Mouse (Mus musculus) liver, embryonic 14.5 days (tissue): ENCODE results near the gene Cenpx. TPM values are rescaled to one million over a fixed set of nuclear protein-coding genes. Genes with fewer than 3 reads are reported as not detected.

Experiments
- ATAC-seq: fragments of 200-750 bp; cut with Nextera tagmentation; 2 replicates; pipeline ENCODE4 v1.8.0; 2017; ENCODE audit warnings: moderate number of reproducible peaks, mild to moderate bottlenecking, moderate library complexity; ENCODE audit not compliant: insufficient read depth
- DNase-seq, 3 experiments: peaks; one replicate each; pipeline ENCODE4 v3.0.0-alpha.2; 2012 to 2013; ENCODE audit warnings: low read depth in 3 of 3, low spot score in 3 of 3
- H3K27ac ChIP-seq: fragments of 300-500 bp; sonication (generic); 2 replicates; pipeline ENCODE4 v1.5.1; 2014; ENCODE audit warnings: moderate library complexity, mild to moderate bottlenecking, control low read depth, inconsistent platforms
- H3K27me3 ChIP-seq: fragments of 300-500 bp; sonication (generic); 2 replicates; pipeline ENCODE4 v1.6.1; 2014; ENCODE audit warnings: mild to moderate bottlenecking, low read length, moderate library complexity; ENCODE audit not compliant: control insufficient read depth, insufficient read depth
- H3K36me3 ChIP-seq: fragments of 300-500 bp; sonication (generic); replicated peaks from 2 replicates; pipeline ENCODE4 v1.6.1; 2014; ENCODE audit warnings: low read depth; ENCODE audit not compliant: control insufficient read depth, insufficient read depth
- H3K4me1 ChIP-seq, 2 experiments: fragments of 200-500 bp in 1 of 2; fragments of 300-500 bp in 1 of 2; sonication (generic) in 1 of 2; replicated peaks; 2 replicates each; pipeline ENCODE4 v1.6.1; 2012 to 2014; ENCODE audit warnings: antibody characterized with exemption in 1 of 2, inconsistent platforms in 1 of 2, low read length in 1 of 2; ENCODE audit not compliant: control insufficient read depth in 2 of 2, insufficient read depth in 2 of 2
- H3K4me2 ChIP-seq: fragments of 300-500 bp; sonication (generic); 2 replicates; pipeline ENCODE4 v1.6.1; 2014; ENCODE audit warnings: low read depth, mild to moderate bottlenecking, control low read depth, moderate library complexity
- H3K4me3 ChIP-seq, 2 experiments: fragments of 200-500 bp in 1 of 2; fragments of 300-500 bp in 1 of 2; sonication (generic) in 1 of 2; 2 replicates each; pipeline ENCODE4 v1.5.1; 2012 to 2014; ENCODE audit warnings: low read depth in 2 of 2, low read length in 2 of 2, mild to moderate bottlenecking in 2 of 2, control low read depth in 1 of 2, inconsistent platforms in 1 of 2, moderate library complexity in 1 of 2; ENCODE audit not compliant: insufficient read depth in 1 of 2
- H3K9ac ChIP-seq: fragments of 300-500 bp; sonication (generic); replicated peaks from 2 replicates; pipeline ENCODE4 v1.6.1; 2014; ENCODE audit warnings: mild to moderate bottlenecking, control low read depth, moderate library complexity
- H3K9me3 ChIP-seq: fragments of 300-500 bp; sonication (generic); 2 replicates; pipeline ENCODE4 v1.6.1; 2016; ENCODE audit warnings: low read length, mixed read lengths; ENCODE audit not compliant: control insufficient read depth
- CTCF ChIP-seq: IDR thresholded peaks from 2 replicates; pipeline ENCODE4 v1.5.1; 2016; ENCODE audit warnings: antibody characterized with exemption, low read depth, control low read depth
- EP300 ChIP-seq: IDR thresholded peaks from 2 replicates; pipeline ENCODE4 v1.6.1; 2016; ENCODE audit warnings: antibody characterized with exemption, low read depth
- whole genome bisulfite sequencing: fragments of 180-500 bp; shearing (Covaris S2); extraction: QIAGEN DNeasy Blood & Tissue Kit; methylation state at CpG from one replicate; pipeline ENCODE4 v1.1.7; 2014; ENCODE audit not compliant: insufficient replicate concordance; 5-methylcytosine and 5-hydroxymethylcytosine counted together
- polyA plus RNA-seq, 2 experiments: library from polyadenylated mRNA; depleted of rRNA in 1 of 2; stranded (reverse) in 1 of 2; unstranded in 1 of 2; fragments of >200 nt; fragmentation: Nextera tagmentation in 1 of 2; extraction: Ambion mirVana in 1 of 2; gene quantifications; 2 replicates each; pipeline versions ENCODE4 v1.2.1 to v1.2.3; 2012 to 2014

Cenpx gene
- polyA plus RNA-seq, 2 experiments, result 64.2 to 128 TPM

DNA sequence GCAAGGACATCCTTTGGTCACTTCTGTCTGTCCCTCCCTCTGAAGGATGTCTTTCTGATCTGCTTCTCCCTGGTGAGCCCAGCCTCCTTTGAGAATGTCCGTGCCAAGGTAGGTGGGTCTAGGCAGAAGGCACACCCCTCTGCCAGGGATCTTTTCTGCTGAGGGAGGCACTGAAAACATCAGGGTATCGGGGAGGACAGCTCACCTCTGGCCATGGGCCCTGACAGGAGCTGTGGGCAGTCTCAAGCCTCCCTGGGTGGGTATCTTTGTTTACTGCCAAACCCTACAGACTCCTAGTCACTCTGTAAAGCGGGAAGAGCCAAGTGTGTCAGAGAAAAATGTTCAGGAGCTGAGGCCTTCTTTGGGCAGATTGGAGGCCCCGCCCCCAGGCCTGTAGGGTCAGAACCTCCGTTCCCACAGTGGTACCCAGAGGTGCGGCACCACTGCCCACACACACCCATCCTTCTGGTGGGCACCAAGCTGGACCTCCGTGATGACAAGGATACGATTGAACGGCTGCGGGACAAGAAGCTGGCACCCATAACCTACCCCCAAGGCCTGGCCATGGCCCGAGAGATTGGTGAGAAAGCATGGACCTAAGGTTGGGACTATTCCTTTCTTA lies 9.3 kb upstream of the Cenpx start:
- no peak overlapping the region for H3K9ac ChIP-seq
- H3K27me3 ChIP-seq, result peaks cover 24% of the 10 kb centered on the region
- H3K4me3 ChIP-seq, result no peak overlapping the region
- no peaks in the 10 kb centered on the region; the same call in 1 of the 2 replicates for H3K36me3 ChIP-seq
- H3K27ac ChIP-seq, result no peak overlapping the region
- DNase-seq, result no peak
- H3K4me2 ChIP-seq, result no peak overlapping the region
- peaks cover 0 to 4% of the 10 kb centered on the region in 2 experiments; a peak in 1 of 4 replicates for H3K4me1 ChIP-seq
- 73% methylated on average over 11 of the region's 11 CpGs for WGBS
- TF ChIP-seq EP300, result no peak
- TF ChIP-seq CTCF, result no peak
- H3K9me3 ChIP-seq, result no peaks in the 10 kb centered on the region
- no peak for ATAC-seq

GRCm38 (mm10) chr11:120722067-120722630 lies 8.6 kb upstream of the Cenpx start:
- Histone ChIP-seq H3K4me1 (peaks cover 0 to 4% of the 10 kb centered on the region in 2 experiments; a peak in 1 of 4 replicates), H3K4me2 (peak overlapping the region; percentile 66), H3K9me3 (no peaks in the 10 kb centered on the region), H3K9ac (no peak overlapping the region), H3K27ac (no peak overlapping the region), H3K27me3 (peaks cover 24% of the 10 kb centered on the region), H3K36me3 (no peaks in the 10 kb centered on the region; the same call in 1 of the 2 replicates), H3K4me3 (peak overlapping the region; percentile 29 to 50)
- ATAC-seq (no peak), DNase-seq (no peak)
- TF ChIP-seq EP300 (no peak), CTCF (no peak)
- WGBS, result 20% methylated on average over 21 of the region's 21 CpGs

- H3K27ac ChIP-seq, result no peak within 1 kb of the TSS
- no peak for DNase-seq
- no peaks in the 10 kb centered on the region for H3K9me3 ChIP-seq
- 2% methylated on average over 88 of the region's 90 CpGs for WGBS
- peak within 1 kb of the TSS; percentile 29 to 50 for H3K4me3 ChIP-seq
- peak within 1 kb of the TSS; percentile 66 for H3K4me2 ChIP-seq
- no peak for TF ChIP-seq EP300
- no peak for TF ChIP-seq CTCF
- H3K27me3 ChIP-seq, result peaks cover 24% of the 10 kb centered on the region
- ATAC-seq, result peak; percentile 23; the same call in 1 of the 2 replicates
- peaks cover 0 to 4% of the 10 kb centered on the region in 2 experiments; a peak in 1 of 4 replicates for H3K4me1 ChIP-seq
- no peaks in the 10 kb centered on the region; the same call in 1 of the 2 replicates for H3K36me3 ChIP-seq
- no peak within 1 kb of the TSS for H3K9ac ChIP-seq
Measured at GRCm38 (mm10) chr11:120721124-120722066, 7.9 kb upstream of the Cenpx start, which contains the start of gene Rac3. Gene Rac3 (plus strand): TSS chr11:120721470.

DNA sequence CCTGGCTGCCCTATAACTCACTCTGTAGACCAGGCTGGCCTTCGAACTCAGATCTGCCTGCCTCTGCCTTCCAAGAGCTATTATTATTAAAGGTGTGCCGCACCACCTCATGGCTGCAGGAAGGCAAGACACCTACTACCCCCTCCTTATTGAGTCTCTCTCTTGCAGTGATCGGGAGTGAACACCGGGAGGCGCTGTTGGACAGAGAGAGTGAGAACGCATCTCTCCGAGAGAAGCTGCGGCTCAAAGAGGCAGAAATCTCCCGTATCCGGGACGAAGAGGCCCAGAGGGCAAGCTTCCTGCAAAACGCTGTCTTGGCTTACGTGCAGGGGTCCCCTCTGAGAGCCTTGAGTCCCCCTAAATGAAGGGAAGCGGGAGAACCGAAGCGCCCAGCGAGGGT lies 6.9 kb upstream of the Cenpx start:
- ATAC-seq, result peak; percentile 11; the same call in 1 of the 2 replicates
- Histone ChIP-seq H3K27me3 (peaks cover 24% of the 10 kb centered on the region), H3K4me2 (no peak overlapping the region), H3K9ac (no peak overlapping the region), H3K27ac (no peak overlapping the region), H3K4me1 (peaks cover 0 to 4% of the 10 kb centered on the region in 2 experiments; a peak in 1 of 4 replicates), H3K4me3 (no peak overlapping the region), H3K36me3 (no peaks in the 10 kb centered on the region; the same call in 1 of the 2 replicates), H3K9me3 (no peaks in the 10 kb centered on the region)
- TF ChIP-seq EP300, result no peak
- TF ChIP-seq CTCF, result peak; percentile 93
- WGBS, result 9% methylated on average over 17 of the region's 17 CpGs
- DNase-seq, result peak; percentile 65 to 79 (median 66)
